Mouse (Mus musculus) CD8-positive naive resting alpha-beta T cell, adult 2 months (primary cell): ENCODE measurements around the gene Polr1d.

Experiments used
- DNase-seq, 2 experiments: peaks; one replicate each; pipeline ENCODE4 v3.0.0; 2022; ENCODE audit warnings: low read depth in 2 of 2, low spot score in 2 of 2

Gene Polr1d

GRCm38 (mm10) chr5:147055572-147056245, 21.1 kb upstream of the Polr1d start:
- DNase-seq = no peak

DNA sequence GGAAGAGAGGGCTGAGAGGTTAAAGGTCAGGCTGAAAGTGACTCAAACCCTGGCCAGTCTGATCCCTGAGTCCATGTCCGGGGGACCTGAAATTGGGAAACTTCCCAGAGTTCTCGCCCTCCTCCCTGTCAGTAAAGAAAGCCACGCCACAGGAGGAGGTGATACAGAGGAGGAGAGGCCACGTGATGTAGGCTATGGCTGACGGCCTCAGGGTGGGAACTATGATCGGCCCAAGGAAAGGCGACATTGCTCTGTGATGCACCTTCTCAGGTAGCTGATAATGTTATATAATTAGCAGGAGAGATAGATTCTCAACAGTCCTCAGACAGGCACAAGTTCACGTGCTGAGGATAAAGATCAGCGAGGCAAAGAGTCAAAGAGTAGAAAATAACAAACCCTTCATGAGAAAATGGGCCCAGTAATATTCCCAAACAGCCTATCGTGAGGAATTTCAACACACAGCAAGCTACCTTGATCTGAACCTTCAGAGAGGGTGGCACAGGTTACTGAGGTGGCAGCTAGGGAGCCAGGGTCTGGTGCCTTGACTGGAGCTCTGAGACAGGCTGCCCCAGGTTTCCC, 20.0 kb upstream of the Polr1d start:
- no peak for DNase-seq

DNA sequence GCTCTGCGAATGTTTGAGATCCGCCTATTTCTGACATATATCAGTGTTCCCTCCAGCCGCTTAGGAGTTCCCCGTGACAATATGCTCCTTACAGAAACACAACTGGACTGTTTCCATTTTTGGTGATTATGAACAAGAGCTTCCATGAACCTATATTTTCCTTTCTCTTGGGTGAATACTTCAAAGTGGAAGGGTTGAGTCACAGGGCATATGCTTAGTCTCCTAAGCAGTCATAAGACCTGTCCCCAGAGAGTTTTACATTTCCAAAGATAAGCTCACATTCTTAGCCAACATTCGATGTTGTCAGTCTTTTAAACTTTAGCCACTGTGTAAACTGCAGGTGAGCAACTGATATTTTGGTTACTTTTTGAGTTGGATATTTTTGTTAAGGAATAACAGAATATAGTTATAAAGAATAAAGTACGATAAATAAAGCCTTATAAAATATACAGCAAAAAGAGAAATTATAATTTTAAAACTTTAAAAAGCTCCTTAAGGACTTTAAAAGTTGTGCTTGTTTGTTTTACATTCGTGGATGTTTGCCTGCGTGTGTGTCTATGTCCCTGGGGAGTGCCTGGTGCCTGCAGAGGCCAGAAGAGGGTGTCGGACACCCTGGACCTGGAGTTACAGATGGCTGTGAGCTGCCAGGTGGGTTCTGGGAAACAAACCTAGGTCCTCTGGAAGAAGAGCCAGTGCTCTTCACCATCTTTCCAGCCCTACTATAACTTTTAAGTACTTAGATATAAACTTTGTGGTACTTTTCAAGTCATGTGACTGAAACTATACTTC, 19.0 kb upstream of the Polr1d start:
- no peak for DNase-seq

GRCm38 (mm10) chr5:147058661-147059060, 18.2 kb upstream of the Polr1d start:
- no peak for DNase-seq

GRCm38 (mm10) chr5:147059319-147059718, 17.5 kb upstream of the Polr1d start:
- DNase-seq = no peak

DNA sequence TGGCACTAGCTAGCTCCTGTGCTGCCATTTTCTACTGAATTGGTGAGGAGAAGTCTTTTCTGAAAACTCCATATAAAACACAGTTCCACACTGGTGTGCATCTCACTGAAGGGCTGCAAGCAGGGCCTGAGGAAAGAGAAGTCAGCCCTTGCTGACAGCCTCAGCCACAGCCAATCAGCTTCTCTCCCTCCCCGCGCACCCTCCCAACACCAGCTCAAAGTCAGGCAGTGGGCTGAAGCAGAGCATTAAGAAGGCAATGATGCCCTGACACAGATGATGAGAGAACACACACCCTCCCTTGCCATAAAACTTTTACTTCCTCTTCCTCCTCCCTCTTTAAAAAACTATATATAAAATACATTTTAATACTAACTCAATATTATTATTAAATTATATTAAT, 16.8 kb upstream of the Polr1d start:
- DNase-seq = no peak

- peak; percentile 56 to 64 for DNase-seq
Observed at GRCm38 (mm10) chr5:147063215-147063661, 13.6 kb upstream of the Polr1d start.

- no peak for DNase-seq
Observed at GRCm38 (mm10) chr5:147066129-147066528, 10.7 kb upstream of the Polr1d start.

DNA sequence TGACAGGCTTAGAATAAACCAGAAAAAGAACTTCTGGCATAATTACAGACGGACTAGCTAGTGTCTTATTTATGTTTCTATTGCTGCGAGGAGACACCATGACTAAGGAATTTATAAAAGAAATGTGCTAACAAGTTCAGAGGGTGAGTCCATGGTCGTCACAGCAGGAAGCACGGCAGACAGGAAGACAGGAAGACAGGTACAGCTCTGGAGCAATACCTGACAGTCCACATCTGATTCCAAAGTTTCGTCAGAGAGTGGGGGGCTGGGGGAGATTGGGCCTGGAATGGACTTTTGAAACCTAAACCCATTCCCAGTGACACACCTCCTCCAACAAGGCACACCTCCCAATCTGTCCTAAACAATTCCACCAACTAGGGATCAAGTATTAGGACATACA, 9.9 kb upstream of the Polr1d start:
- no peak for DNase-seq

DNA sequence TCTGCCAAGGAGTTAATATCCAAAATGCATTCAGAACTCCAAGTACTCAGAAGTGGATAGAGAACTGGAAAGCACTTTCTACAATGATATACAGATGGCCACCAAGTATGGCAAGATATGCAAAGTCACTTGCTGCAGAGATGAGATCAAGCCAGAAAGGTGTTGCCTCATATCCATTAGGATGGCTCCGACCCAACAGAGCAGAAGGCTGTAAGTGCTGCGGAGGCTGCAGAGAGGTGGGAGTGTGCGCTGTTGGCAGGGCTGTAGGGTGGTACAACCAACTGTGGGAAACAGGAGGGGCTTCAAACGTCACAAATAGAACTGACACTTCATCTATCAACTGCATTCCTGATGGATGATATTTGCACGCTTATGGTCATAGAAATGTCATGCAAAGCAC, 8.0 kb upstream of the Polr1d start:
- no peak for DNase-seq

DNA sequence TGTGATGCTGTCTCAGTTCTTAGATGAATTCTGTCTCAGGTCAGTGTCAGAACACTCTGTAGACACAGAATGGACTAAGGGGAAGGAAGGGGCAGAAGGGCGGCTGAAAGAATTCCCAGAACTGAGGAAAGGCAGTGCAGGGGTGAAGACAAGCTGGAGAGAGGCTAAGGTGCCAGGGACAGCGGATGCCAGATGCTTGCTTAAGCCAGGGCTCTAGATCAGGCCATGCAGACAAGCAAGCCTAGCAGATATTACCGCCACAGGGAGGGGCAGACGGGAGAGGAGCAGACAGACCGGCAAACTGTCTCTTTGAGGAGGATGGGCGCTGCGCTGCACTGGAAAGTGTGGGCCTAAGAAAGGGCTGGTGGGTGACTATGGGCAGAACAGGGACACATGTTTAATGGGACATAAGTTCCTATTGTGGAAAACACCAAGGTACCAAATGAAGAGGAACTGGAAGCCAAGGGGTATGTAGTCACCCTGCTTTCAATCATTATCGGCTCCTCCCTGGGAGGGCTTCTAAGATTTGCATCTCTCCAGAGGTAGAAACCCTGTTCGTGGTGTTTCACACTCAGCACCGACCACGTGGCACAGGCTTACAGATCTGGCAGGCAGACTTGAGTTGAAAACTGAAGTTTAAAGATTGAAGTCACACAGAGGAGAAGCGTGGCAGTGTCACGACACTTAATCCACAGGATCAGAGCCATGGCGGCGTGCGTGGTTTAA, 5.9 kb upstream of the Polr1d start:
- no peak for DNase-seq

- DNase-seq = no peak
Observed at GRCm38 (mm10) chr5:147071886-147072285, 5.0 kb upstream of the Polr1d start.

- no peak for DNase-seq
Observed at GRCm38 (mm10) chr5:147073805-147074204, 3.0 kb upstream of the Polr1d start.

DNA sequence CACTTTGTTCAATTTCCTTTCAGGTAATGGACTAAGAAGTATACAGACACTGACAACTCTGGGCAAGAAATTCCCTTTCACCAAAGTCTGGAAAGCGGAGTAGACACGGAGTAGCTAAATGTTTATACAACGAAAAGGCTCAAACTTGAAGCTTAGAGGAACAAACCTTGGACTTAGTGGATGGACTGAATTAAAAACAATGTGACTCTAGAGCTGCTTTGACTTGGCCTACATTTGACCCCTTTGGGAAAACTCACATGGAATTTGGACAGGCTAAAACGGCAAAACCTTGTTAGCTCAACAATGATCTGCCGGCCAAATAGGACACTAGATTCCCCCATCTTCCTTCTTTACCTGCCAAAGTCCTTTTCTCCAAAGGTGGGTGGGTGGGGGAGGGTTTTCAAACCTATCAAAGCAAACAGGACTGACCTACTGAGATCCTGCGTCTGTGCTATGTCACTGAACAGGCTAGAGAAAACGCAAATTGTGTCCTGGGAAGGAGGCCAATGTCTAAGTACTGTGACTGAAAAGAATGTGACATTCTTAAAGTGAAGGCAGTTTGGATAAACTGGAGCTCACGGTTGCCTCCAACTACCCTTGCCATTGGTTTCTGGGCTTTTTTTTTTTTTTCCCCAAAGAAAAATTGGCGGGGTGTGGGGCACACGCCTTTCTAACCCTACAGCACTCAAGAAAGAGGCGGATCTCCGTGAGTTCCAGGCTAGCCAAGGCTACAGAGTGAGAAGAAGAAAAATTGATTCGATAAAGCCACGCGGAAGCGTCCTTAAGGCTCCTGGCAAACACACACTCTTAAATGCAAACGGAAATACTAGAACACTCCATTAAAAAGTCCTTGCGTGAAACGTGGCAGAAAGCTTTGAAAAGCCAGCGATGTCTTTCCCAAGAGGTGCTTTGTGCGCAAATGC, 1.5 kb upstream of the Polr1d start:
- no peak for DNase-seq

GRCm38 (mm10) chr5:147076026-147076798, 638 bp upstream of the Polr1d start, which contains the start of gene Lnx2:
TSS of gene Lnx2 (minus strand) at chr5:147076586.
- DNase-seq = peak; percentile 93 to 96

DNA sequence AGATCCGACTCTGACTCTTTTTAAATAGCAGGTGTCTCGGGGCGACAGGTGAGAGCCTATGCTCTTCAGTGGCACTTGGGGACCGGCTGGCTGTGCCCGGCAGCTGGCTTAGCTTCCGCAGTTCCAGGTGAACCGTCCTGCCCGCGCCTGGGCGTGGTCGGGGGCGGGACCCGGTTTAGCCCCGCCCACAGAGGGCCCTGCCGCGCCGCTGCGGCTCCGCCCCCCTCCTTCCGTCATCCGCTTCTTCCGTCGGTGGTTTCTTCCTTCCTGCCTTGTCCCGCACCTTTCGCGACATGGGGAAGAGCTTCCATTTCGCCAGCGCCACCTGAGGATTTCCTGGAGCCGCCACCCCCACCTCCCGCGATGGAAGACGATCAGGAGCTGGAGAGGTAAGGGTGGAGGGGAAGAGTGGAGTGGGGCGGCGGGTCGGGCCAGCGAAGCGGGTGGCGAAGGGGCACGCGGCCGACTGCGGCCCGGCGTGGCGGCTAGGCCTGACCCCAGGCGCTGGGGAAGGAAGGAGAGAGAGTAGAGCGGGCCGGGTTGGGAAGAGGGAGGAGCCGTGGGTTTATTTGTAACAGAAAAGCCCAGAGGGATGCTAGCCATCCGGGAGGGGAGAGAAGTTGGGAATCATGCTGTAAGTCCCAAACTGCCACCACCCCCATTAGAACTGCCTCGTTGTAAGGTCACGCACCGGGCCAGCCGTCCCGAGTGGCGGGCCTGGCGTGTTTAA, 620 bp downstream of the Polr1d start:
- peak; percentile 91 to 93 for DNase-seq

DNA sequence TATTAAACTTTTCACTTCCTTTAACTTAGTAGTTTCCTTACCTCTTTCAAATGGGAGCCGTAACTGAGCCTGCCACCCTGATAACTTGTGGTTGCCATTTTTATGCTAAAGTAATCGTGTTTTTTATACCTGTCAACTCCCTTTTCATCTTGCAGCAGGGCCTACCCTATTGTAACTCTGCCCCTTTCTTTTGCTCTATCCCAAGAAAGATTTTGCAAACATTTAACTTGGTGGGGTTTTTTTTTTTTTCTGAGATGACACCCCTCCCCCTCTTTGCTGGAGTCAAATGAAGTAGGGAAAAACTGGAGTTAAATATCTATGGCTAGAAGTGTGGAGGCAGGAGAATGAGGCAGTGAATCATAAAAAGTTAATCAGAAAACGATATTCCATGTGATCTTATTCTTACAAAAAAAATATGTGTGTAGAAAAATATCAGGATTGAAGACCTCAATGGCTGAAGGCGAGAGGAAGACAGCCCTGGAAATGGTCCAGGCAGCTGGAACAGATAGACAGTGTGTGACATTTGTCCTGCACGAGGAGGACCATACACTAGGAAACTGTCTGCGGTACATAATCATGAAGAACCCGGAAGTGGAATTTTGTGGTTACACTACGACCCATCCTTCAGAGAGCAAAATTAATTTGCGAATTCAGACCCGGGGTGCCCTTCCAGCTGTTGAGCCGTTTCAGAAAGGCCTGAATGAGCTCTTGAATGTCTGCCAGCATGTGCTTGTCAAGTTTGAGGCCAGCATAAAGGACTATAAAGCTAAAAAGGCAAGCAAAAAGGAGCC, 1.5 kb downstream of the Polr1d start:
- no peak for DNase-seq

DNA sequence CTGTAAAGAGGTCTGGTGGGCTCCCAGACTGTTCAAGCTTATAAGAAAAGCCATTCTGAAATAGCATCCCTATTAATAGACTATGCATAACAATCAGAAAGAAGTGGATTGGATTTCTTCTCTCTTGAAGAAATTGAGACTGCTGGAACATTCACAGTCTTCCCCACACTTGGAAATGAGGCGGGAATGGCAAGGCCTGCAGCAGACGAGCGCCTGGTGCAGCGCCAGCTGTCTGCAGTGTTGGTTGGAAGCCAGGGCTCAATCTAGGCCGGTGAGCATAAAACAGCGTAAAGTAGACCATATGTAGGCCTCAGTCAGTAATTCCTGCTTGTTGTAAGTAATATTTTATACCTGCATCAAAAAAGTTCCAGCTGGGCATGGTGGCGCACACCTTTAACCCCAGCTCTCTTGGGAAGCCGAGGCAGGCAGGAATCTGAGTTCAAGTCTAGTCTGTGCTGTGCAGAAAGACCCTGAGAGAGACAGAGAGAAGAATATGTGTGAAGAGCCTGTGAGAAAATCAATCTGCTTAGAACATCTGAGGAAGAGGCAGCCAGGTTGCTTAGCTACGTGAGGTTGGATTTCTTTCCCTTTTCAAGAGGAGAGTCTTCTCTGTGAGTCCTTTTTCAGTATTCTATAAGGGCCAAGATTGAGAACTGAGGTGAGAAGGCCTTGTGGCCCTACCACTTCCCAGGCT, 8.5 kb downstream of the Polr1d start:
- DNase-seq = no peak
